Mouse (Mus musculus): Measurements from ENCODE around the gene Fer. TPM values are rescaled to one million over a fixed set of nuclear protein-coding genes. Genes with fewer than 3 reads are reported as not detected.

Fer gene
- polyA plus RNA-seq, 1 experiment = not detected

DNA sequence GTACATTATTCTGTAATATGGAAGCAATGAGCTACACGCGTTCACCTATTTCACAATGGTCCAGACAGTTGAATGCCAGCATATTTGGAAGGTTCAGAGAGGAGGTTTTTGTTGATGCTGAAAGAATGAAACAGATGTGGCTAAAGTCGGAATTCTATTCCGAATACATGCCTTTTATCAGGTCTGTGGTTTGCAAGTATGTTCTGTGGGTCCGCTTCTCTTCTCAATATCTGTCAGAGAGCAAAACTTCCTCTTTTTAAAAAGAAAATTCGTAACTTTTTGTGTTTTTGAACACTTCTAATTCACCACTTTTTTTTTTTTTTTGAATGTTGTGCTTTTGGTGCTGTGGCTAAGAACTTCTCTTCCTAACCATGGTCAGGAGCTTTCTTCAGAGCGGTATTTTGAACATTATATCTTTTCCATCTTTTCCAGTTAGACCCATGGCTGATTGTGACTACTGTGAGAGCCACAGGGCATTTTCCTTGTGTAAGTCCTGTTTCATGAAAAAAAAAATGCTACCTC is 5.8 kb upstream of the Fer start:
- H3K4me1 ChIP-seq (ENCODE audit: control insufficient read depth, insufficient read depth, low read length) = no peaks in the 10 kb centered on the region
- no peak for TF ChIP-seq POLR2A (IDR thresholded peaks at IDR 0.05; ENCODE audit: insufficient read depth, low read depth, low read length)
- TF ChIP-seq CTCF (IDR thresholded peaks at IDR 0.05; ENCODE audit: insufficient read depth, low read depth, low read length) = no peak
- H3K4me3 ChIP-seq (ENCODE audit: insufficient read depth, low read depth, low read length) = no peak overlapping the region
- H3K27ac ChIP-seq (ENCODE audit: insufficient read depth, low read depth, low read length) = no peak overlapping the region
- WGBS = 92% methylated on average over 7 of the region's 7 CpGs

DNA sequence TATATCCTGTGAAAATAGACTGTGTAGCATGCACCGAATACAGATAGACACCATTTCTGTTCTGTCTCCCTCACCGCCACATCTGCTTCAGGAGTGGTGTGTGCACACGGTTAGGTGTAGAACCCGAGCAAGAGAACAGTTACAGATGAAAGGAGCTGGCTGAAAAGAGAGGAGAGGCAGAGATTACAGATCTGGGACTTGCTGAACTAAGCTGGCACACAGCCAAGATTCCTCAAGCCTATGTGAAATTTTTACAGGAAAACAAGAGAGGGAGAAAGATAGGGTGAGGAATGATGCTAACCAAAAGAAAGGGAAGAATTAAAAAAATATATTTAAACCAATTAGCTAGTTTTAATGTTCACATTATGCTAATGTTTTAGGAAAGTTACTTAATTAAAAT is 1.9 kb upstream of the Fer start:
- Histone ChIP-seq H3K4me3 (ENCODE audit: insufficient read depth, low read depth, low read length) (no peak overlapping the region), H3K27ac (ENCODE audit: insufficient read depth, low read depth, low read length) (no peak overlapping the region), H3K4me1 (ENCODE audit: control insufficient read depth, insufficient read depth, low read length) (peaks cover 3% of the 10 kb centered on the region; the same call in 1 of the 2 replicates)
- TF ChIP-seq POLR2A (IDR thresholded peaks at IDR 0.05; ENCODE audit: insufficient read depth, low read depth, low read length) (no peak), CTCF (IDR thresholded peaks at IDR 0.05; ENCODE audit: insufficient read depth, low read depth, low read length) (no peak)
- WGBS = 46% methylated on average over 4 of the region's 4 CpGs

DNA sequence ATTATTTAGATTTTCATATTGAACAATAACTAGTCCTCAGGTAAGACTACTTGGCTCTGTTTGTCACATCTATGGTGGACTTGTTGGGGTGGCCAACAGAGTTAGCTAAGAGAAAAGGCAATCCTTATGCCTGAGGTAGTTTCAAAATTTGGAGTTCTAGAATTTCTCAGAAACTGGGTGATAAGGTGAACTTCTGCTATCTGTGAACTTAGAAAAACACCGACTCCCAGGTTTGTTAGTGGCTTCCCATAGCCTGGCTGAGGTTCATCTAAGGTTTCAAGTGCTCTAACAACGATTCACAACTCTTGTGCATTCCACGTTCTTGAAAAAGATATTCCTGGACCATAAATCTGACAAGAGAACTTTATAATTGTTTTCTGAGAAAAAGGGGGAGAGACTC is 463 bp upstream of the Fer start:
- no peak overlapping the region for H3K4me3 ChIP-seq (ENCODE audit: insufficient read depth, low read depth, low read length)
- TF ChIP-seq POLR2A (IDR thresholded peaks at IDR 0.05; ENCODE audit: insufficient read depth, low read depth, low read length) = no peak
- TF ChIP-seq CTCF (IDR thresholded peaks at IDR 0.05; ENCODE audit: insufficient read depth, low read depth, low read length) = no peak
- H3K27ac ChIP-seq (ENCODE audit: insufficient read depth, low read depth, low read length) = no peak overlapping the region
- WGBS = 82% methylated on average over 3 of the region's 3 CpGs
- peaks cover 3% of the 10 kb centered on the region; the same call in 1 of the 2 replicates for H3K4me1 ChIP-seq (ENCODE audit: control insufficient read depth, insufficient read depth, low read length)

DNA sequence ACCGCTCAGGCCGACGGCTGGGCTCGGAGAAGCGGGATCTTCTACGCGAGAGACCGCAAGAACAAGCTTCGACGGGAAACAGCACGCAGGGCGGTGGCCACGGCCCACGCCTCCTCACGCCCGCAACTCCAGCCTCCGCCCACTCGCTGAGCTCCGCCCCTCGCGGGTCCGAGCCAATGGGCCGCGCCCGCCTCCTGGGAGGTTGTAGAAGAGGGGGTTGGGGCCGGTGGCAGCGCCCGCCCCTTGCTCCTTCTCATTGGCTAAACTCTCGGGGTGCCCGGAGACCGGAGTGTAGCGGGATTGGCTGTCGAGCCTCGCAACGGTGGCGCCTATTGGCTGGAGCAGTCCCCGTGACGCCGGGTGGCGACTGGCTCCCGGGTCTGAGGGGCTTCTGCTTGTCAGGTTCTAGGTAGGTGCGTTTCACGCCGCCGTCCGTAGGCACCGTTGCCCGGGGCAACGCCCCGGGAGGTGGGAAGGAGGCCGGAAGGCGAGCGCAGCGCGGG is 836 bp downstream of the Fer start, which contains the start of gene A930002H24Rik:
TSS of gene A930002H24Rik (minus strand) at position 145 of the 503 bp plus-strand sequence.
- under 1% methylated on average over 55 of the region's 55 CpGs for WGBS
- Histone ChIP-seq H3K4me3 (ENCODE audit: insufficient read depth, low read depth, low read length) (peak within 1 kb of the TSS; percentile 92), H3K4me1 (ENCODE audit: control insufficient read depth, insufficient read depth, low read length) (peaks cover 3% of the 10 kb centered on the region; the same call in 1 of the 2 replicates), H3K27ac (ENCODE audit: insufficient read depth, low read depth, low read length) (peak within 1 kb of the TSS; percentile 70; the same call in 1 of the 2 replicates)
- TF ChIP-seq POLR2A (IDR thresholded peaks at IDR 0.05; ENCODE audit: insufficient read depth, low read depth, low read length) = peak; percentile 80
- TF ChIP-seq CTCF (IDR thresholded peaks at IDR 0.05; ENCODE audit: insufficient read depth, low read depth, low read length) = no peak

DNA sequence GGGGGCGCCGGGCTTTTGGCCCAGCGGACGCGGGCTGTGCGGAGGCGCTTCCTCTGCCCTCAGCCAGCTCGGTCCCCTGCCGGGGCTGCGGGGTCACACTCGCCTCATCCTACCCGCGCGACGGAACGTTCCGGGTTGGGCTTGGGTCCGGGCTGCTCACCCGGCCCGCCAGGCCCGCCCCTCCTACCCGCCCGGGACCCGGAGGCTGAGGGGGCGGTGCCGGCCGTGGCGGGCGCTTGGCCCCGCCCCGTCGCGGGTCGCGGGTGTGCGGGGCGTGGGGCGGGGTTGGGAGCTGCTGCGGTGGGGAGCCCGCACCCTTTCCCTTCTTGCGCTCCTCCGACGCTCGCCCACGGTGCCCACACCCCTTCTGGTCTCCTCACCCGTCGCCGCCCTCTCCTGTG is 1.3 kb downstream of the Fer start:
- 0% methylated on average over 35 of the region's 48 CpGs for WGBS
- Histone ChIP-seq H3K27ac (ENCODE audit: insufficient read depth, low read depth, low read length) (peak overlapping the region; percentile 70; the same call in 1 of the 2 replicates), H3K4me3 (ENCODE audit: insufficient read depth, low read depth, low read length) (peak overlapping the region; percentile 92), H3K4me1 (ENCODE audit: control insufficient read depth, insufficient read depth, low read length) (peaks cover 3% of the 10 kb centered on the region; the same call in 1 of the 2 replicates)
- TF ChIP-seq CTCF (IDR thresholded peaks at IDR 0.05; ENCODE audit: insufficient read depth, low read depth, low read length) = no peak
- no peak; the same call in 1 of the 2 replicates for TF ChIP-seq POLR2A (IDR thresholded peaks at IDR 0.05; ENCODE audit: insufficient read depth, low read depth, low read length)

DNA sequence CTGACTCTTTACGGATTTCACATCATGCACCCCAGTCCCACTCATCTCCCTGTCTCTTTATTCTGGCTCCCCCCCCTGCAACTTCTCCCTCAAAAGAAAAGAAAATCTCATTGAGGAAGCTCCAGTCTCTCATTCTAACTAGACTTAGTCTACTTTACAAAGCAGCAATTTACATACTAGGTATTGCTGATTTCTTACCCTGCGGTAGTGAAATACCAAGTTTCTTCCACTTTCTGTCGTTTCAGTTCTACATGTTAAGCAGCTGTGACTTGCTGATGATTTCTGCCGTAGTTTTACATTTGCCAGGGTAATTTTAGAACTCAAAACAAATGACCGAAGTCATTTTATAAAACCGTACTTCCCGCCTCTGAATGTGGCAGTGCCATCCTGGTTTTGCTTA is 8.9 kb downstream of the Fer start:
- no peak for TF ChIP-seq POLR2A (IDR thresholded peaks at IDR 0.05; ENCODE audit: insufficient read depth, low read depth, low read length)
- no peak for TF ChIP-seq CTCF (IDR thresholded peaks at IDR 0.05; ENCODE audit: insufficient read depth, low read depth, low read length)
- no peaks in the 10 kb centered on the region for H3K4me1 ChIP-seq (ENCODE audit: control insufficient read depth, insufficient read depth, low read length)
- H3K4me3 ChIP-seq (ENCODE audit: insufficient read depth, low read depth, low read length) = no peak overlapping the region
- 87% methylated on average over 7 of the region's 7 CpGs for WGBS
- no peak overlapping the region for H3K27ac ChIP-seq (ENCODE audit: insufficient read depth, low read depth, low read length)

DNA sequence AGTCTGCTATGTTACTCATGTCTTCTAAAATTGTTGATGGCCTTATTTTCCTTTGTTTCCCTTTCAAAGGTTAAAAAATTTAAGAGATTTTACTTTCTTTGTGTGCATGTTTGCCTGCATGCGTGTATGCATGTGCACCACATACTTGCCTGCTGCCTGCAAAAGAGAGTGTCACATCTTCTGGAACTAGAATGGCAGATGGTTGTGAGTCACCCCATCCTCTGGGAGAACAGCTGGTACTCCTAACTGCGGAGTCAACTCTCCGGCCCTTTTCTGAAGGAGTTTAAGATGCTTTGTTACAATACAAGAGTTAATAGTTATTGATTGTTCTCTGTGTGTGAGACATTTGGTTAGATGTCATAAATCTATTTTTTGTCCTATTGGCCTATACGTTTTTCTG is 16.0 kb downstream of the Fer start:
- Histone ChIP-seq H3K4me1 (ENCODE audit: control insufficient read depth, insufficient read depth, low read length) (no peaks in the 10 kb centered on the region), H3K27ac (ENCODE audit: insufficient read depth, low read depth, low read length) (no peak overlapping the region), H3K4me3 (ENCODE audit: insufficient read depth, low read depth, low read length) (no peak overlapping the region)
- 71% methylated on average over 4 of the region's 4 CpGs for WGBS
- TF ChIP-seq POLR2A (IDR thresholded peaks at IDR 0.05; ENCODE audit: insufficient read depth, low read depth, low read length) (no peak), CTCF (IDR thresholded peaks at IDR 0.05; ENCODE audit: insufficient read depth, low read depth, low read length) (no peak)

DNA sequence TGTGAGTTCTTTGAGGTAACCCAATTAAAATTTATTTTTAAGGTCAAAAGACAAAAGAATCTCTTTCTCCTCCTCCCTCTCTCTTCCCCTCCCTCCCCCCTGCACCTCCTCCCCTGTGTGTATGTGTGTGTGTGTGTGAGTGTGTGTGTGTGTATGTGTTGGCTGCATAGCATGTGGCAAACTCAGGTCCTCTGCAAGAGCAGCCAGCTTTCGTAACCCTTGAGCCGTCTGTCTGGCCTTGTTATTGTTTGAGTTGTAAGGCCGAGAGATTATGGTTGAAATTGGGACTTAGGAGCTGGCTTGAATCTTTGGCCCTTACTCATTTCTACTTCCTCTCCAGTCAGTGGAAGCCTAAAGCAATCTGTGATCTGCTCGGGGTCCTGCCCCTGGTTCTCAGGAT is 17.1 kb downstream of the Fer start:
- Histone ChIP-seq H3K4me1 (ENCODE audit: control insufficient read depth, insufficient read depth, low read length) (no peaks in the 10 kb centered on the region), H3K27ac (ENCODE audit: insufficient read depth, low read depth, low read length) (no peak overlapping the region), H3K4me3 (ENCODE audit: insufficient read depth, low read depth, low read length) (no peak overlapping the region)
- TF ChIP-seq CTCF (IDR thresholded peaks at IDR 0.05; ENCODE audit: insufficient read depth, low read depth, low read length) (no peak), POLR2A (IDR thresholded peaks at IDR 0.05; ENCODE audit: insufficient read depth, low read depth, low read length) (no peak)
- 92% methylated on average over 4 of the region's 4 CpGs for WGBS

DNA sequence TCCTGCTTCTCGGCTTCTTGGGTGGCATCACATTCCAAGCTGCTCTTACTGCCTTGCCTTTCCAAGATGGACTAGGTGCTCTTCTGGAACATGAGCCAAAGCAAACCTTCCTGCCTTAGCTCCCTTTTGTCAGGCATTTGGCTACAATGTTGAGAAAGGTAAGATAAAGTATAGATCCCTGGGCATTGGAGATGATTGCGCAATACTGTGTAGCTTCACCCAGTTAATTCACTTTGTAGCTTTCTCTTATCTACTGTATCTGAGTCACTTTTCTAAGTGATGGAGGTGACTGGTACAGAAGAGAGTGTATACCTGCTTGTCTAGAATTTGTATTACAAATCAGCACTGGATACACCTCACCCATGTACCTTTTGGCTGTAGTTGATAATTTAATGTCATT is 24.1 kb downstream of the Fer start:
- WGBS = 96% methylated on average over 2 of the region's 2 CpGs
- Histone ChIP-seq H3K4me1 (ENCODE audit: control insufficient read depth, insufficient read depth, low read length) (no peaks in the 10 kb centered on the region), H3K4me3 (ENCODE audit: insufficient read depth, low read depth, low read length) (no peak overlapping the region), H3K27ac (ENCODE audit: insufficient read depth, low read depth, low read length) (no peak overlapping the region)
- TF ChIP-seq CTCF (IDR thresholded peaks at IDR 0.05; ENCODE audit: insufficient read depth, low read depth, low read length) (no peak), POLR2A (IDR thresholded peaks at IDR 0.05; ENCODE audit: insufficient read depth, low read depth, low read length) (no peak)
